Mouse (Mus musculus) v-Abl transformed pro-B cells (cell line): Measurements from ENCODE around the gene Ppp1r14c.

Experiments used
- in situ Hi-C, 2 experiments: fragments of 400-800 bp; cut with MboI; formaldehyde crosslinking; loops; one replicate each; pipeline ENCODE4 v1.15.1; 2025; ENCODE audit not compliant: unreplicated experiment in 2 of 2

Gene Ppp1r14c

DNA sequence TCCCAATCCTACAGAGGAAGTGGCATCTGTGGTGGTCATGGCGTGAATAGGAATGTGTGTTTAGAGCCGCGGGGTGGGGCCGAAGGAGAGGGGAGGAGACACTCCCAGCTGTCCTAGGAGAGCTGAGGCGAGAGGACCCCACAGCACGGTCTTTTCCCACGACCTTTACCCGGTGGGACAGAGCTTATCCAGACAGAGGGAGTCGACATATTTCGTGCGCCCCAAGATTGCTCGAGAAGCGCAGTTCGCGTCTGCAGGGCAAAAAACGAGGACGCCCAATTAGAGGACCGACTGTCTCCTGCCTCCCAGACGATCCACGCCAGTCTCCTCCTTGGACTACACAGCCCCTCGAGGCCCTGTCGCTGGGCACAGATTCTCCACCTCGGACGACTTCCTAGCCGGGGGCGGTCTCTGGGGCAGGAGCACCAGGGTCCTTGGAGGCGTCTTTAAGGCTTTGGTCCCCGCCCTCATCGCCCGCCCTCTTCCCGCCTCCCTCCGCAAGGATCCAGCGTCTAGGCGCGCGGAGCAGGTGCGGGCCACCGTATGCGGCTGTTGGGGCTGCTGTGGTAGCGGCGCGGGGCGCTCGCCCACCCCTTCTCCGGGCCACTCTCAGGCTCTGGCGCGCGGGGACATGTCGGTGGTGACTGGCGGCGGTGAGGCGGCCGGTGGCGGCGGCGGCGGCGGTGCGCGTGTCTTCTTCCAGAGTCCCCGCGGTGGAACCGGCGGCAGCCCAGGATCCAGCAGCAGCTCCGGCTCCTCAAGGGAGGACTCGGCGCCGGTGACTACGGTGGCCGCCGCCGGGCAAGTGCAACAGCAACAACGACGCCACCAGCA is at the start of gene Ppp1r14c:
Gene Ppp1r14c (plus strand): TSS at position 22 of the 834 bp plus-strand sequence.
- in situ Hi-C loops = no loop called here

DNA sequence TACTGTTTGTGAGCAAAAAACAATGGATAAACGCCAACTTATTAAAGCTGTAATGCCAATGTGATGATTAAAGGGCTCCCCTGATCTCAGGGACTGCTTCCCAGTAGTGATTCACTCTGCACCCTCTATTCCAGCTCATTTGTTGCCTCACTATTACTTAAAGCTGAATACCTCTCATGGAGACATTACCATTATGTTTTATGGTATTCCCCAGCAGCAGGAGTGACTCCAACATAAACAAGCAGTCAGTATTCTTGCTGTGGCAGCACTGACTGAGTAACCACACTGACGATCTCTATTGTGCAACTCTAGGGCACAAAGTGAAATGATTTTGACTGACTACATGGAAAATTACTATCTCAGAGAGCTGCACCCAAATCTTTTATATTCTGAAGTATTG is 44.5 kb upstream of the Ppp1r14c start:
- in situ Hi-C loops = no loop called here

DNA sequence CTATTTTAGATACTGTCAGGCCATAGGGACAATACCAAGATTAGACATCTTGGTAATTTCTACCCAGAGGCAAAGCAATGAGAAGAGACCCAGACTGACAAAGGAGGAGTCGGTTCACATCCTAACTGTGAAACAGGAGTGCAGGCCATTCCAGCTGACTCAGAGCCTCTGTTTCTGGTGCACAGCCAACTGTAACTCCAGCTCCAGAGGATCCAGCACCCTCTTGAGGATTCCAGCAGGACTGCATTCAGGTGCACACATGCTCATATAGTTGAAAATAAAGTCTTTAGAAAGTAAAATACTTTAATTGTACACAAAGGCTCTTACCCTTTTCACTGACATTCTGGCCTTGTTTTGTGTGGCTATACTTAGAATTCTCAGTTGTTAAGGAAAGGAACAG is 40.4 kb upstream of the Ppp1r14c start:
- in situ Hi-C loops = loop anchor here in 1 of 2 experiments (25.0 kb wide), 1 partner anchor 1037 kb away; no protein-coding TSS in a partner anchor

DNA sequence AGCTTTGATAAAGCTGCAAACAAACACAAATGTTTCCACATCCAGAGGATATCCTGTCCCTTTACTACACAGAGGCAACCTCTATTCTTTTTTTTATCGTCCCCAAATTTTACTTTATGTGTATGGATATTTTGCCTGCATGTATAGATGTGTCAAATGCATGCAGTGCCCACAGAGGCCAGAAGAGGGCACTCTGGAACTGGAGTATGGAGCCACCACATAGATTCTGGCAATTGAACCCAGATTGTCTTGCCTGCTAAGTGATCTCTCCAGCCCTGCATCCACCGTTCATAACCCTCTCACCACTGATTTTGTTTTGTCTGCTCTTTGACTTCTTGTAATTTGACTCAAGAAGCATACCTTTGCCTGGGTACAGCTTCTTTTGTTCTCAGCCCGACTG is 33.0 kb upstream of the Ppp1r14c start:
- in situ Hi-C loops = loop anchor here (5.0 to 25.0 kb wide), 4 partner anchors 199 to 1029 kb away; no protein-coding TSS in a partner anchor

DNA sequence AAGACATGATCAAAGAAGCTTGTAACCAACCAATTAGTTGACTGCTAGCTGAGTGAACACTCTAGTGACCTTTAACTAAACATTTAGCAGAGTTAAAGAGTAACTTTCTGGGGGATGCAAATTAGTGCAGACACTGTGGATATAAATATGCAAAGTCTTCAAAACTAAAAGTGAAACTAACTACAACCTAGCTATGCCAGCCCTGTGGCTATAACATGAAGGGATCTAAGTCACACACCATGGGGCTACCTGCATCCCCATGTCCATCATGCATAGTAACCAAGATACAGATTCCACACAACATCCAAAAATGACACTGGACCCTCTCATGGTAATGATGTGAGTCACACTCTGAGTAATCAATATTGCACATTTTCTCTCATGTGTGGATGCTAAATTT is 31.3 kb upstream of the Ppp1r14c start:
- in situ Hi-C loops = loop anchor here (5.0 to 25.0 kb wide), 4 partner anchors 198 to 1028 kb away; no protein-coding TSS in a partner anchor

DNA sequence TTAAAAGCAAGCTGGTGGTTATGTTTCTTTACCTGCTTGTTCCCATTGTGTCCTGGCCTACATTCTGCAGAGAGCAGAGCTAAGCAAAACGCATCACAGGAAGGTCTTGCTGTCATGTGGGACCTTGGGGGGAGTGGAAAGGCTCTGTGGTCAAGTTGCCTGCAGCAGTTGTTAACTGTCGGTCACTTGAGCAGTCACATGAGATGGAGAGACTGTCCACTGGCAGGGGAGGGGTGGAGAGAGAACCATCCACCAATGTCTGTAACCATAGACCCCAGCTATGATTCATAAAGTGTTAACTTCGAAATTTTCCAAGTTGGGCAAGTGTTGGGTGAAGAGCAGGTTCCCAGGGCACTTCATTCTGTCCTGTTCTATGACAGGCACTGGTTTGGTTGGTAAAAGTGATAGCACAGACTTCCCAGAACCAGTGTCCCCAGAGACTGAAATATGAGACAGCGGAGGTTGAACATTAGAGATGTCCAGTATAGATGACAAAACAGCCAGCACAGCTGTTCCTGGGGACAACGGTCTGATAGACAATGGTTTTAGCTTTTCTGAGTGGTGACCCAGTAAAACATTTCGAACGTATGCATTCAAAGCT is 29.0 kb upstream of the Ppp1r14c start:
- in situ Hi-C loops = loop anchor here (10.0 to 25.0 kb wide), 2 partner anchors 608 to 1025 kb away; no protein-coding TSS in a partner anchor

DNA sequence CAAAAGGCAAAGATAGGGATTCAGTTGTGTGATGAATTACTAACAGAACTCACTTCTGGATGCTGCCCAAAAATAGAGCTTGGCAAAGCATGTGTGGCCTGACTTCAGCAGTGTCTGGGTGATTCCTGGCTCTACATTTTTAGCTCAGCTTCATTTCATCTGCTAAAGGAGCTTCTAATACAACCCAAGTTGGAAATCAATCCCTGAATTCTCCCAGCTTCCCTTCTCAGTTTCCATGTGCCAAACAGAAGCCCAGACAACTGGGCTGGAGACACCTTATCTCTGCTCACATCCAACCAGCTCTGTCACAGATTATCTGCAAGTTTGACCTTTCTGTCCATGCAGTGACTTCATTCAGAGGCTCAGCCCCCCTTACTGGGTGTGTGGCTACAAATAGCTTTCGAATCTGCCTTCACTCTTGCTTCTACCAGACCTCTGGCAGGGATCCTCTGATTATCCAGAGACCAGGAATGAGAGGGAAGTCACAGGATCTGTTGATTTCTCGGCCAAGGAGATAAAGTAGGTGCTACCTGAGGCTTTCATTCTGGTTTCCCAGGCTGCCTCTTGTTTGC is 28.4 kb upstream of the Ppp1r14c start:
- in situ Hi-C loops = loop anchor here (10.0 to 25.0 kb wide), 2 partner anchors 607 to 1025 kb away; no protein-coding TSS in a partner anchor

DNA sequence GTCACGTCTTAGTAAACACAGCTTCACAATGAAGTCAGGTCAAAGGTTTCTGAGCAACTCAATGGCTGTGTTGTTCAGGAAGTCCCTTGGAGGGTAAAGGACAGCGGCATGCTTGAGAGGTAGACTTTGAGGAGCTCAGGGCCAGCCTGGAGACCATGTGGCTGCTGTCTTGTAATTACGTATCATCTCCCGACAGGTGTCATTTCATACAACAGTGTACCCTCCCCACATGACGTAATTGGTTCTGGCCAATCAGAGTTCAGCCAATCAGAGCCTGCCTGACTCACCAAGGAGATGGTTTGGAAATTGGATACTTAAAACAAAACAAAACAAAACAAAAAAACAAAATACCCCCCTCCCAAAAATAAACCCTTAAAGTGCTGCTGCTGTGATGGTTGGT is 20.2 kb upstream of the Ppp1r14c start:
- in situ Hi-C loops = loop anchor here in 1 of 2 experiments (25.0 kb wide), 1 partner anchor 1017 kb away; no protein-coding TSS in a partner anchor

DNA sequence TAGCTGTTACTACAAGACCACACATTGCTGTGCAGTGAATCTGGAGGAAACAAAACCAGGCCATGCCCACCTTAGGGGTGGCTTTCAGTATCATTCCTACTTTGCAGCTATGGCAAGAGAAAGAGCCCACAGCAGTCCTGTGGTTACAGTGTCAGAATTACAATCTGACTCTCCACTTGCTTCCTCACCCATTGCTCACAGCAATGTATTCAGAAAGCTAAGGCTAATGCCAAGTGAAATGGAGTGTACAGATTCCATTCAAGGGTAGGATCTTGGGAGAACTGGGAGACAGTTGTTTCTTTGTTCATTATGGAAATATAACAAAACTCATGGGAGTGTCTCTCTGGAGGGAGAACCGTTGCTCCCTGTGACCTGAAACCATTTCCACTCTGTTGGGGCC is 6.3 kb upstream of the Ppp1r14c start:
- in situ Hi-C loops = no loop called here

DNA sequence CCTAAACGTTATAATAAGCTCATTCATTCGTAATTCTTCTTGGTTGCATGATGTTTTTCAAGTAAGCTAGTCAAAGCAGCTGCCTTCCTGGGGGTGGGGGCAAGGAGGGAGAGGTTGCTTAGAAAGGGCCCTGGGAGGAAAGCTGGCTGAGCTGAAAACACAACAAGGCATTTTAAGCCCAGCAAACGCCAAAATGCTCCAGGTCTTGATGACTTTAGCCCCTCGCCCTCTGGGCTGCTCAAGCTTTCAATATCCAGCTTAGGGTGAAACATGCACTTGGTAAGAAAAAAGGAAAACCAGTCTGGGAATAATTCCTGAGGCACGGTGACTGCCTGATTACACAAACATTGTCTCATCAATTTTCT is 204 bp upstream of the Ppp1r14c start:
- in situ Hi-C loops = no loop called here

DNA sequence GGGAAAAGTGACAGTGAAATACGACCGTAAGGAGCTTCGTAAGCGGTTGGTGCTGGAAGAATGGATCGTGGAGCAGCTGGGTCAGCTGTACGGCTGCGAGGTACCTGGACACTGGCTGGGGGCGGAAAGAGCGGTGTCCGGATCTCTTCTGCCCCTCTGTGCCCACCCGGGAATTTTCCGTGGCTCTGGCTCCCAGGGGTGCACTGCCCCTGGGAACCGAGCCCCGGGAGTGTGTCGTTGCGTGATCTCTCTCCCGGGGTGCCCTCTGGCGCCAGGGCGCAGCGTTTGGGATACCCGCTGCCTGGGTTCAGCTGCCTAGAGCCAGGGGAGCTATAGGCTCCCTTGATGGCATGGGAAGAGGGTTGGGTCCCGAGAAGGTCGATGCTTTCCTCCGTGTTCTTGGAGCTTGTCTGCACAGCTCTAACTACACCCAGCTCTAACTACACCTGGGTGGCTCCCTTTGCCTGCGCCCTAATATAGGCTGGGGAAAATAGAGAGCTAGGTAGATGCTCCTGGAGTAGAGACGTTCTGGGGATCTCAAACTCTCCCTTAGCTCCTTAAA is 1.1 kb downstream of the Ppp1r14c start:
- in situ Hi-C loops = no loop called here

DNA sequence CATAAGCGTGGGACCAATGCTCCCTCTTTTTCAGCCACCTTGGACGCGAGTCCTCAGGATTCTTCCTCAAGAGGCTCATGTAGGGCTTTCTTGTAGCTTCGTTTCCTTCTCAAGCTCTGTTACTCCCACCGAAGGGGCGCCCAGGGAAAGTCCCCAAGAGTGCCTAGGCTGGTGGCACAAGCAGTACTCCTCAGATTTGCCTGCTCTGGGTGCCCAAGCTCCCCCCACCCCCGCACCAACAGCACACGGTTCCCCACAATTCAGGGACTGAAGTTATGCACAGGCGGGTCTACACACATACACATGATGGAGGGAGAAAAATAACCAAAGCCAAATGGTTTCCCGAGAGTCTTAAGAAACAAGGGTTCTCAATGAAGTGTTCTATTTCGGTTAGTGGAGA is 1.6 kb downstream of the Ppp1r14c start:
- in situ Hi-C loops = no loop called here

DNA sequence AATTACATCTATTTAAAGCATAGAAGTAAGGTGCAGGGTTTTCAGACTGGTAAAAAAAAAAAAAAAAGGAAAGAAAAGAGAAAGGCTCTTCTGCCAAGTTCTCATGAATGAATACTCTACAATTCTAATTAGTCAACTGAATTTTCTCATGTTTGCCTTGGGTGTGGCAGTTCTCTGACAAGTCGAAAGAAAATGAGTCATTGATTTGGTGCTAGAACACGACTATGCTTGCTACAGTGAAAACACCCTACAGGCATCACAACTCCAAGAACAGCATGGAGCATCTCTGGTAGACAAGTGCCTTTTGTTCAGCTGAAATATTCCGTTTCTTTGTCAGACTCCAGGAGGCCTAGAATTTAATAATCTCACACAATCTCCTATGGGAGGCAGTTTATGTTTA is 17.3 kb downstream of the Ppp1r14c start:
- in situ Hi-C loops = no loop called here

DNA sequence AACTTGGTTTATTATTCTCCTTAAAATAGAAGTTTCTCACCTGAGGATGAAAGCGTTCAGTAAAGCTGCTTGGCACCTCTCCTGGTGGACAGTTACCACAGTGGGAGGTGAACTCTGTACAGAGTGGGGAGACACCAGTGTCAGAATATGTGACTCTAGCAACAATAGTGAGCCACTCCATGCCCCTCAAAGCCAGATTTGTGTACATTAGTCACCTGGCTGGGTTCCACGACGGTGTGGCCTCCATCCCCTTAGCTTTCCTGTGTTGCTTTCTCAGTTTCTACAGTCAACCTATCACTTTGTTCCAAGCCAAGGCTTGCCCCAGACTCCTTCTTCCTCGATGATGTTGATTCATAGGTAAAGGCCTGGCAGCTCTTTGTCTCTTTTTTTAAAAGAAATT is 26.4 kb downstream of the Ppp1r14c start:
- in situ Hi-C loops = no loop called here

DNA sequence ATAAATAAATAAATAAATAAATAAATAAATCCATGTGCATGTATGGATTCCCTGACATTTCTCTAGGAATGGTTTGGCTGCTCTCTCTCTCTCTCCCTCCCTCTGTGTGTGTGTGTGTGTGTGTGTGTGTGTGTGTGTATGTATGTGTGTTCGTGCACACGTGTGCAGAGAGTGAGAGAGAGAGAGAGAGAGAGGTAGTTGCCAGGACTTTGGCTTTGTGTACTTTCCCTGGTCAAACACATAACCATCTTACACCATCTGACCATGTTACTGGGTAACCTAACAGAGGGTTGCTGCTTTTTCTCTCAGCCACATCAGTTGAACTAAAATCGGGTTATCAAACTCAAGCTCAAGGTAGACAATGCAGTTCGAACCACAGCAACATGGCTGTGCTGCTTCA is 27.7 kb downstream of the Ppp1r14c start:
- in situ Hi-C loops = no loop called here

DNA sequence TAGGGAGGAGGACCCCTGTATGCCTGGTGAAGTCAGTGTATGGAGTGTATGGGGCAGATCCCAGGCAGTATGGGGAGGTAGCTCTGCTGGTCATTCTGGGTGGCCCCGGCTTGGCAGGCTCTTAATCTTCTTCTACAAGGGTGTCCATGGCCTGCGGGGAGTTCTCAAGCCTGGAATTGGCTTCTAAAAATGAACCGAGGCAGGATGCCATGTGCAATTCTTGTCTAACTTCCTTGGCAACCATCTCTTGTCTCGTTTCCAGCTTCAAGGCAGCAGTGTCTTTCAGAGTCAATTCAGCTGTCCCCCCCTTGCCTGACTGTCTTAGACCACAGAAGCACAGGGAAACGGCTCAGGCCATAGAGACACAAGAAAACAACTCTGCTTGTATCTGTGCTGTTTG is 28.3 kb downstream of the Ppp1r14c start:
- in situ Hi-C loops = no loop called here

DNA sequence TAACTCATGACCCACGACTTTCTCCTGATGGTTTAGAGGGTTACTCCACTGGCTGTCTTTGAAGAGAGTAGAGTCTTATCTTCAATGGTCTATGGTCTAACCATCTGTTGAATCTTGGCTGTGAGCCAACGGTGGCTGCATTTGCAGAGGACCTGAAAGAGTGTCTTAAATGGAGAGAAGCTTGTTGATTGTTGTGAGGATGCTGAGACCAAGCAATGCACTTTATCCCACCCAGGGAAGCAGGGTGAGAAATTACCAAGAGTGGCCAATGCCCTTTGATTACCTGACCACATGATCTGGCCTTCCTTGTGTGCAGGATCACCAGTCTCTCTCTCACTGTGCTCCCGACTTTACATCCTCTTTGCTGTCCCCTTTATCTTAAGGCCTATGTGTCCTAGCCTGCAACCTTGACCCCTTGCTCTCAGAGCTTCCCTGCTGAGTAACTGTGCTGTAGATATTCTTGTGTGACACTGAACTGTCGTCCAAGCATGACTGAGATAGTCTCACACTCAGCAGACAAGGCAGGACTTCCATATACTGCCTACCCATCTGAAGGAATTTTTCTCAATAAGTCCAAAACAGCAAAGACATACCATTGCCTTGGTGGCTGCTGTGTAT is 28.9 kb downstream of the Ppp1r14c start:
- in situ Hi-C loops = no loop called here

DNA sequence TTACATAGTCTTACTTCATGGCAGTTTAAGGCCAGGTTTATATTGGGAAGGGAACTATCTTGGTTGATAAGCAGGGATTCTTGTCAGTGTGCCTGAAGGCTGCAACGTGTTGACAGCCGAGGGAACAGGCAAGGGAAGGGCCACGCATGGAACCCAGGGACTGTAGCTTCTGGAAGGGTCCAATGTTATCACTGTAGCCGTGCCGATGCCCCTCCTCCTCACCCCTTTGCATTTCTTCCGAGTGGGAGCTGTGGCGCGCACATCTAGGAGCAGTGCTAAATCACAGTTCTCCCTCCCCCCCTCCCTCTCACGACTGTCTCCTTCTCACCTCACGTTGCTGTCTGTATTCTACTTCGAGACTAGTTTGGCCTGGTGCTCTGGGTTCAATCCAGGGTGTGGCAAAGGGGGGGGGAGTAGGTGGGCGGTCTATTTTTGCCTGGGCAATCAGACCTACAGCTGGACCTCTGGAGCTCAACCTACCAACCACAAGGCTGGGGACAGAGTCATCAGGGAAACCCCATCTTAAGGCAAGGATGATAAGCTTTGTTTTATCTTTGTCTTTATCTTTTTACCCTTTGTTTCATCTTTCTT is 29.6 kb downstream of the Ppp1r14c start:
- in situ Hi-C loops = no loop called here

DNA sequence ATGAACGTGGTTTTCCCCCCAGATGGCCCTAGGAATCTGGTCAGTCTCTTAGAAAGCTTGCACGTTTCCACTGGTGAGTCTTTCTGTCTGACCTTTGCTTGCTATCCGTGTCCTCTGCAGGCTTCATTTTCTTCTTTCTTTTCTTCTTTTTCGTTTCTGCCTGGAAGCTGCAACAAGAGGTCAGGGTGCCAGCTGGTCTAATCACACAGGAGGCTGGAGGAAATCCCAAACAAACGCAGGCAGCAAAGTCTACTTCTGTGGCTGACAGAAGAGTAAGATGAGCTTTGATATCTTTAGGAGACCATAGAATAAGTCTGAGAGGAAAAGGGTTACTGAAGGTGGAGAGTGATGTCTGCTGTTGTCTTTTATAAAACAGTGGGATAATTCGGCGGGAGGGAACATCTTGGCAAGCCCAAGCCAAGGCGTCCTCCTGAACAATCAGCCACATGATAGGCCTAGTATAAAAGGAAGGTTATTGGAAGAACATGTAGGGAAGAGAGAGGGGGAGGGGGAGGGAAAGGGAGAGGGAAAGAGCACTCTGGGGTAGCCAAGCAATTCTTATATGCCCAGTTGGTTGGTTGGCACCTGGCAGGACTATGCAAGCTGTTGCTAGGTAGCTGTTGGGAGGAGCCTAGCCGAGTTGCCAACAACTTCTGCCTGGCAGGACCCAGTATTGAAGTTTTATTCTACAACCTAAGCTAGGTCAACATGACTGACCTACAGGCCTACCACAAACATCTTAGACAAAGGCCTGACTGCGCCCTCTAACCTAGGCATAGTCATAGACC is 30.3 kb downstream of the Ppp1r14c start:
- in situ Hi-C loops = no loop called here

DNA sequence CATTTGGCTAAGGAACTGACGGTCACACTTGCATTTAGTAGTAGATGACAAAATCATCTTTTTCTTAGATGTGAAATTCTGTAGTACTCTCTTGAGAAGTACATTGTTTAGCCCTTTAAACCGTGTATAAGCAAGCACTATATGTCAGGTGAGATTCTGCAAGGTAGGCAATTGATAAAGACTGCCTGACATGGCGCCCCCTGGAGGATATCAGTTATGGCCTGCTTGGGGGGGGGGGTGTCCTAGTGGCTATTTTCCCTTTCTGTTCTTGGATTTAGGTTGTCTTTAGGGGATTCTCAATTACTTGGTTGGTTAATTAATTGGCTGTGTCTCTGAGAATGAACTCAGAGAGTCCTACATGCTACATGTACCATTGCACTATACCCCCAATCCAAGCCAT is 31.5 kb downstream of the Ppp1r14c start:
- in situ Hi-C loops = no loop called here
